Mouse (Mus musculus) hindbrain, embryonic 16.5 days (tissue): ENCODE measurements around the gene Arglu1. TPM values are rescaled to one million over a fixed set of nuclear protein-coding genes. Genes with fewer than 3 reads are reported as not detected.

Experiments
- ATAC-seq: fragments of 200-750 bp; cut with Nextera tagmentation; 2 replicates; pipeline ENCODE4 v1.8.0; 2017; ENCODE audit warnings: moderate TSS enrichment, moderate library complexity
- H3K27ac ChIP-seq: fragments of 300-500 bp; sonication (generic); 2 replicates; pipeline ENCODE4 v1.5.1; 2014; ENCODE audit warnings: low read depth, mild to moderate bottlenecking, control low read depth, low read length, moderate library complexity
- H3K27me3 ChIP-seq: fragments of 300-500 bp; sonication (generic); replicated peaks from 2 replicates; pipeline ENCODE4 v1.6.1; 2014; ENCODE audit warnings: low read length; ENCODE audit not compliant: control insufficient read depth, insufficient read depth
- H3K36me3 ChIP-seq: fragments of 300-500 bp; sonication (generic); 2 replicates; pipeline ENCODE4 v1.6.1; 2014; ENCODE audit warnings: mild to moderate bottlenecking, low read length, moderate library complexity, mixed read lengths; ENCODE audit not compliant: control insufficient read depth, insufficient read depth
- H3K4me1 ChIP-seq: fragments of 300-500 bp; sonication (generic); 2 replicates; pipeline ENCODE4 v1.6.1; 2014; ENCODE audit warnings: low read depth, low read length; ENCODE audit not compliant: control insufficient read depth, insufficient read depth
- H3K4me2 ChIP-seq: fragments of 300-500 bp; sonication (generic); 2 replicates; pipeline ENCODE4 v1.6.1; 2014; ENCODE audit warnings: mild to moderate bottlenecking, low read length, control low read depth, moderate library complexity
- H3K4me3 ChIP-seq: fragments of 300-500 bp; sonication (generic); 2 replicates; pipeline ENCODE4 v1.5.1; 2014; ENCODE audit warnings: mild to moderate bottlenecking, low read length, control low read depth, moderate library complexity
- H3K9ac ChIP-seq: fragments of 300-500 bp; sonication (generic); 2 replicates; pipeline ENCODE4 v1.6.1; 2014; ENCODE audit warnings: low read depth, mild to moderate bottlenecking, control low read depth, low read length, moderate library complexity
- H3K9me3 ChIP-seq: fragments of 300-500 bp; sonication (generic); 2 replicates; pipeline ENCODE4 v1.6.1; 2014; ENCODE audit warnings: mild to moderate bottlenecking, low read length, moderate library complexity; ENCODE audit not compliant: control insufficient read depth
- WGBS: fragments of 180-500 bp; shearing (Covaris S2); extraction: QIAGEN DNeasy Blood & Tissue Kit; methylation state at CpG from one replicate; pipeline ENCODE4 v1.1.7; 2014; 5-methylcytosine and 5-hydroxymethylcytosine counted together
- microRNA-seq: library from miRNA; unstranded; fragments of <30 nt; microRNA quantifications from one replicate; pipeline ENCODE4, GENCODE M21; 2017
- polyA plus RNA-seq: library from polyadenylated mRNA; unstranded; fragments of >200 nt; fragmentation: Nextera tagmentation; extraction: Ambion mirVana; gene quantifications from 2 replicates; pipeline ENCODE4 v1.2.1, GENCODE M21; 2015

Gene Arglu1
- polyA plus RNA-seq, 1 experiment from 2014 or later, result 111 TPM

- Histone ChIP-seq H3K4me1 (peaks cover 22% of the 10 kb centered on the region), H3K27me3 (no peaks in the 10 kb centered on the region), H3K4me3 (no peak overlapping the region), H3K9ac (no peak overlapping the region), H3K9me3 (no peaks in the 10 kb centered on the region), H3K27ac (no peak overlapping the region), H3K4me2 (no peak overlapping the region), H3K36me3 (peaks cover 9% of the 10 kb centered on the region)
- no peak; the same call in 1 of the 2 replicates for ATAC-seq
- 37% methylated on average over 19 of the region's 19 CpGs for WGBS
Observed at GRCm38 (mm10) chr8:8619221-8620194, 70.8 kb downstream of the Arglu1 start.

Small RNAs within 50 kb of the gene (microRNA-seq; reads per million reads assigned to microRNA genes)
- gene Mir7654, result 4.2 reads per million, percentile 14 among the genes with 10 or more reads in this experiment

Other genes starting within 250 kb of the Arglu1 start
- 9.6 and 16.8 TPM in 2 replicates for gene Efnb2, start 29.3 kb downstream of the Arglu1 start, polyA plus RNA-seq